Mouse (Mus musculus): ENCODE results near the gene Lgals1.

DNA sequence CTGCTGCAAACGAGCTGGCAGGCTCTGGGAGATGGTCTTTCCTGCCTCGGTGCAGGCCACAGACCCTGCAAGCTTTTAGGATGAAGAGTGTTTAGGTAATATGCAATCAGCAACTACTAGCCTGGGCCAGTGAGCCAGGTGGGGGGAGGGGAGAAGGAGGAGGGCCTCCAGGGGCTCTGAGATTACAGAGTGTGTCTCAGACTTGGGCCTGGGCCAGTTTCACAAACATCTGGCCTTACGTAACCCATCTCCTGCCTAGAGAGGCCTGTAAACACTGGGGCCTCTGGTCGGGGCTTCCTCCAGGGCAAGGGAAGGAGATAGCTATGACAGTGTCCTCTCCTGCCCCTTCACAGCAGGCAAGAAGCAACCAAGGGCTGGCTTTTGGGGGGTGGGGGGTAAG lies 52.4 kb downstream of the Lgals1 start:
- TF ChIP-seq CTCF (IDR thresholded peaks at IDR 0.05; ENCODE audit: low read depth, low read length), result no peak
- no peak for TF ChIP-seq GATA1 (IDR thresholded peaks at IDR 0.05; ENCODE audit: borderline replicate concordance, low read length)
